ENCODE assay signal across 28 mouse cellular contexts in the genomic region with DNA sequence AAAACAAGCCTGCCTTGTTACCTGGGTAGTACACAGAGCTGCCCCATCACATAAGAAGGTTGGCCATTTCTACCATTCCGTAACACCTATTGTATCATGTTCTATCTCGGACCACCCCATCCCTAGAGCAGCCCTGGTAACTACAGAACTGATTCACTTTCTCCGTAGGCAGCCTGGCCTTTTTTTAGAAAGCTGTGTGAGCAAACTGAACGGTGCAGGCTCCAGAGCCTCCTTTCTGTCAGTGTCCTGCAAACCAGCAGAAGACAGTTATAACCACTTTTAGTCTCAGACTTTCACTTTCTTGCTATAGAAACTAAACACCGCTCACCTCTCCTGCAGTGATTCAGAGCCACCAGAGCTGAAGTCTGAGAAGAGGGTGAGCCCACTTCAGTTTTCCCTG. TPM values are rescaled to one million over a fixed set of nuclear protein-coding genes. Genes with fewer than 3 reads are reported as not detected.
DNase-seq lines count a peak whose midpoint lies in the region; ATAC-seq and TF ChIP-seq lines count a peak whose summit lies in the region.
"Had no signal": no experiment of that assay in that cellular context is flagged by ENCODE, and none has a peak within 500 bp of the region (broad histone marks: within the 10 kb centered on the region; RNA-seq: fewer than 3 reads in every experiment).

No protein-coding gene starts in this region.

- H3K36me3 ChIP-seq in hindbrain, postnatal 0 days (ENCODE audit: insufficient read depth, low read length), result no peaks in the 10 kb centered on the region
- H3K36me3 ChIP-seq in hindbrain, embryonic 11.5 days (ENCODE audit: control insufficient read depth, insufficient read depth, low read length), result no peaks in the 10 kb centered on the region
- H3K36me3 ChIP-seq in stomach, embryonic 14.5 days (ENCODE audit: control insufficient read depth, insufficient read depth, low read length), result no peaks in the 10 kb centered on the region
- no peaks in the 10 kb centered on the region for H3K36me3 ChIP-seq in stomach, postnatal 0 days (ENCODE audit: control insufficient read depth, insufficient read depth, low read length)
- H3K36me3 ChIP-seq: embryonic facial prominence, embryonic 12.5 days; embryonic facial prominence, embryonic 15.5 days; G1E; heart, embryonic 10.5 days; heart, embryonic 15.5 days; hindbrain, embryonic 10.5 days; intestine, embryonic 15.5 days had no signal

- H3K27me3 ChIP-seq in hindbrain, postnatal 0 days (ENCODE audit: insufficient read depth, low read length), result no peaks in the 10 kb centered on the region
- no peaks in the 10 kb centered on the region; the same call in 1 of the 2 replicates for H3K27me3 ChIP-seq in hindbrain, embryonic 11.5 days (ENCODE audit: control insufficient read depth, insufficient read depth, low read length)
- no peaks in the 10 kb centered on the region for H3K27me3 ChIP-seq in stomach, embryonic 14.5 days (ENCODE audit: control insufficient read depth, insufficient read depth, low read length)
- no peaks in the 10 kb centered on the region for H3K27me3 ChIP-seq in stomach, postnatal 0 days (ENCODE audit: control insufficient read depth, insufficient read depth, low read length)
- H3K27me3 ChIP-seq: CH12.LX; embryonic facial prominence, embryonic 15.5 days; heart, embryonic 15.5 days; intestine, embryonic 15.5 days; Patski had no signal

- peak; percentile 12 for DNase-seq in cerebellum, adult 9-10 months
- no peak for DNase-seq in cerebellum, postnatal 10 days
- DNase-seq in hindbrain, postnatal 0 days (ENCODE audit: low spot score), result no peak
- DNase-seq in hindbrain, embryonic 11.5 days (ENCODE audit: low spot score), result no peak
- DNase-seq in stomach, postnatal 0 days (ENCODE audit: low spot score), result no peak
- DNase-seq: adrenal gland, postnatal 10 days; B cell, adult 2 months; forebrain, postnatal 0 days; gastrocnemius, postnatal 10 days; gastrocnemius, postnatal 36 days; heart, adult 2 months; heart, postnatal 10 days; heart, postnatal 36 days; kidney, adult 18-20 months had no signal

- no peak overlapping the region for H3K4me2 ChIP-seq in hindbrain, postnatal 0 days (ENCODE audit: low read depth, low read length)
- H3K4me2 ChIP-seq in hindbrain, embryonic 11.5 days (replicated peaks; ENCODE audit: low read depth, low read length), result no peak overlapping the region
- no peak overlapping the region for H3K4me2 ChIP-seq in stomach, embryonic 14.5 days (replicated peaks; ENCODE audit: low read depth, low read length)
- H3K4me2 ChIP-seq in stomach, postnatal 0 days (replicated peaks; ENCODE audit: low read depth), result no peak overlapping the region
- H3K4me2 ChIP-seq: embryonic facial prominence, embryonic 12.5 days; embryonic facial prominence, embryonic 15.5 days; heart, embryonic 15.5 days; hindbrain, embryonic 14.5 days; intestine, embryonic 15.5 days had no signal

- H3K9me3 ChIP-seq in hindbrain, postnatal 0 days (ENCODE audit: low read length), result no peaks in the 10 kb centered on the region
- H3K9me3 ChIP-seq in hindbrain, embryonic 11.5 days (ENCODE audit: control insufficient read depth, low read length), result no peaks in the 10 kb centered on the region
- no peaks in the 10 kb centered on the region for H3K9me3 ChIP-seq in stomach, embryonic 14.5 days (ENCODE audit: control insufficient read depth, low read depth, low read length)
- H3K9me3 ChIP-seq in stomach, postnatal 0 days (ENCODE audit: control insufficient read depth, low read length), result no peaks in the 10 kb centered on the region
- H3K9me3 ChIP-seq: embryonic facial prominence, embryonic 12.5 days; embryonic facial prominence, embryonic 15.5 days; G1E; heart, embryonic 10.5 days; heart, embryonic 15.5 days; hindbrain, embryonic 10.5 days; intestine, embryonic 15.5 days had no signal

- no peak overlapping the region for H3K9ac ChIP-seq in hindbrain, postnatal 0 days (replicated peaks; ENCODE audit: low read length)
- no peak overlapping the region for H3K9ac ChIP-seq in hindbrain, embryonic 11.5 days (ENCODE audit: low read depth, low read length)
- H3K9ac ChIP-seq in stomach, embryonic 14.5 days (replicated peaks; ENCODE audit: low read depth, low read length), result no peak overlapping the region
- H3K9ac ChIP-seq in stomach, postnatal 0 days (ENCODE audit: low read length), result no peak overlapping the region
- H3K9ac ChIP-seq: embryonic facial prominence, embryonic 12.5 days; embryonic facial prominence, embryonic 15.5 days; forebrain, postnatal 0 days; heart, embryonic 15.5 days; hindbrain, embryonic 14.5 days; intestine, embryonic 15.5 days had no signal

- H3K4me1 ChIP-seq in hindbrain, postnatal 0 days (ENCODE audit: insufficient read depth, low read length), result peaks cover 26% of the 10 kb centered on the region
- 0 out of 2 replicates have a peak, but pooled peaks cover 2% of the 10 kb centered on the region for H3K4me1 ChIP-seq in hindbrain, embryonic 11.5 days (replicated peaks; ENCODE audit: control insufficient read depth, insufficient read depth, low read length)
- peaks cover 58% of the 10 kb centered on the region for H3K4me1 ChIP-seq in stomach, embryonic 14.5 days (ENCODE audit: control insufficient read depth, insufficient read depth, low read length)
- no peaks in the 10 kb centered on the region; the same call in 1 of the 2 replicates for H3K4me1 ChIP-seq in stomach, postnatal 0 days (replicated peaks; ENCODE audit: control insufficient read depth, insufficient read depth)

- H3K4me3 ChIP-seq in hindbrain, postnatal 0 days (ENCODE audit: low read length), result no peak overlapping the region
- H3K4me3 ChIP-seq in hindbrain, embryonic 11.5 days (ENCODE audit: low read depth, low read length), result no peak overlapping the region
- H3K4me3 ChIP-seq in stomach, embryonic 14.5 days (ENCODE audit: low read depth, low read length), result no peak overlapping the region
- no peak overlapping the region for H3K4me3 ChIP-seq in stomach, postnatal 0 days (ENCODE audit: low read depth, low read length)
- H3K4me3 ChIP-seq: embryonic facial prominence, embryonic 12.5 days; embryonic facial prominence, embryonic 15.5 days; heart, adult 2 months; heart, embryonic 10.5 days; heart, embryonic 15.5 days; hindbrain, embryonic 10.5 days; intestine, embryonic 15.5 days had no signal

- ATAC-seq in hindbrain, postnatal 0 days, result no peak
- no peak for ATAC-seq in hindbrain, embryonic 11.5 days (ENCODE audit: low FRiP score)
- ATAC-seq in stomach, embryonic 14.5 days (ENCODE audit: insufficient number of reproducible peaks, insufficient read depth, low FRiP score, low read depth), result no peak
- ATAC-seq in stomach, postnatal 0 days (ENCODE audit: low FRiP score, low TSS enrichment), result no peak
- ATAC-seq: forebrain, embryonic 14.5 days; forebrain, postnatal 0 days; intestine, embryonic 15.5 days; Patski had no signal

- peak overlapping the region; percentile 62; the same call in 1 of the 2 replicates for H3K27ac ChIP-seq in hindbrain, postnatal 0 days
- no peak overlapping the region for H3K27ac ChIP-seq in hindbrain, embryonic 11.5 days (ENCODE audit: low read depth, low read length)
- H3K27ac ChIP-seq in stomach, embryonic 14.5 days (ENCODE audit: low read length), result peak overlapping the region; percentile 6; the same call in 1 of the 2 replicates
- H3K27ac ChIP-seq in stomach, postnatal 0 days (replicated peaks), result no peak overlapping the region
- H3K27ac ChIP-seq: embryonic facial prominence, embryonic 15.5 days; heart, adult 2 months; heart, embryonic 10.5 days; heart, embryonic 15.5 days; hindbrain, embryonic 14.5 days; intestine, embryonic 15.5 days had no signal

- WGBS in hindbrain, postnatal 0 days, result 81% methylated on average over 5 of the region's 5 CpGs
- WGBS in hindbrain, embryonic 11.5 days, result 82% methylated on average over 5 of the region's 5 CpGs
- WGBS in stomach, embryonic 14.5 days, result 82% methylated on average over 5 of the region's 5 CpGs
- 84% methylated on average over 5 of the region's 5 CpGs for WGBS in stomach, postnatal 0 days

- TF ChIP-seq CTCF in hindbrain, postnatal 0 days (IDR thresholded peaks at IDR 0.05; ENCODE audit: low read depth), result no peak
- TF ChIP-seq CTCF in stomach, postnatal 0 days (IDR thresholded peaks at IDR 0.05; ENCODE audit: low read depth), result no peak

- TF ChIP-seq EP300 in stomach, postnatal 0 days (optimal IDR thresholded peaks at IDR 0.05), result no peak

RNA-seq across cellular contexts. Expression of a gene that starts 7.4 kb away (rescaled TPM):
- total RNA-seq in hindbrain, postnatal 0 days (2014; rRNA removed), result 20.8 and 22.7 TPM in 2 replicates
- polyA plus RNA-seq in hindbrain, postnatal 0 days (2015; fragmentation: Nextera tagmentation; extraction: Ambion mirVana), result 12.3 and 12.9 TPM in 2 replicates
- polyA plus RNA-seq in hindbrain, embryonic 11.5 days (2014; fragmentation: Nextera tagmentation; extraction: Ambion mirVana), result 3.7 and 5.5 TPM in 2 replicates
- 24.6 and 28.5 TPM in 2 replicates for polyA plus RNA-seq in stomach, embryonic 14.5 days (2014; fragmentation: Nextera tagmentation; extraction: Ambion mirVana)
- polyA plus RNA-seq in stomach, postnatal 0 days (2015; fragmentation: Nextera tagmentation; extraction: Ambion mirVana), result 9.0 and 11.0 TPM in 2 replicates
- total RNA-seq: common myeloid progenitor, adult 5-6 weeks; granulocyte monocyte progenitor cell, adult 5-6 weeks had no signal
- polyA plus RNA-seq: G1E had no signal

Comparison
In these comparisons a context has a peak if more than half of its experiments do, and no peak if none do; other contexts are left out.
1. H3K27ac ChIP-seq: peak in hindbrain, postnatal 0 days (single experiment) and stomach, embryonic 14.5 days (single experiment); none in hindbrain, embryonic 11.5 days (single experiment) and stomach, postnatal 0 days (single experiment).